Mouse (Mus musculus) lung, postnatal 0 days (tissue): ENCODE data around the gene Olfr1490. TPM values are rescaled to one million over a fixed set of nuclear protein-coding genes. Genes with fewer than 3 reads are reported as not detected.
"Not testable (repeated sequence)": the region's sequence is repeated elsewhere in the genome, so short reads cannot be mapped to it uniquely, and the experiment has no call there.

ENCODE experiments used
- ATAC-seq: fragments of 200-750 bp; cut with Nextera tagmentation; 2 replicates; pipeline ENCODE4 v1.8.0; 2017; ENCODE audit warnings: moderate library complexity
- DNase-seq: peaks from one replicate; pipeline ENCODE4 v3.0.0-alpha.2; 2016; ENCODE audit warnings: low spot score
- H3K27ac ChIP-seq: fragments of 300-500 bp; sonication (generic); 2 replicates; pipeline ENCODE4 v1.5.1; 2014; ENCODE audit warnings: antibody characterized with exemption, mild to moderate bottlenecking, low read length, mixed read lengths
- H3K27me3 ChIP-seq: fragments of 300-500 bp; sonication (generic); replicated peaks from 2 replicates; pipeline ENCODE4 v1.6.1; 2014; ENCODE audit warnings: low read length, mixed read lengths; ENCODE audit not compliant: insufficient read depth
- H3K36me3 ChIP-seq: fragments of 300-500 bp; sonication (generic); 2 replicates; pipeline ENCODE4 v1.6.1; 2014; ENCODE audit warnings: low read length, mixed read lengths; ENCODE audit not compliant: insufficient read depth
- H3K4me1 ChIP-seq: fragments of 300-500 bp; sonication (generic); 2 replicates; pipeline ENCODE4 v1.6.1; 2014; ENCODE audit warnings: antibody characterized with exemption, low read depth, low read length, mixed read lengths; ENCODE audit not compliant: insufficient read depth
- H3K4me2 ChIP-seq: fragments of 300-500 bp; sonication (generic); replicated peaks from 2 replicates; pipeline ENCODE4 v1.6.1; 2014; ENCODE audit warnings: low read depth, mild to moderate bottlenecking, low read length, moderate library complexity, mixed read lengths
- H3K4me3 ChIP-seq: fragments of 300-500 bp; sonication (generic); 2 replicates; pipeline ENCODE4 v1.5.1; 2014; ENCODE audit warnings: low read depth, low read length
- H3K9ac ChIP-seq: fragments of 300-500 bp; sonication (generic); replicated peaks from 2 replicates; pipeline ENCODE4 v1.6.1; 2014; ENCODE audit warnings: low read depth, mild to moderate bottlenecking
- H3K9me3 ChIP-seq: fragments of 300-500 bp; sonication (generic); 2 replicates; pipeline ENCODE4 v1.6.1; 2016; ENCODE audit warnings: low read length, mixed read lengths
- CTCF ChIP-seq: IDR thresholded peaks from 2 replicates; pipeline ENCODE4 v1.5.1; 2016; ENCODE audit warnings: antibody characterized with exemption, mild to moderate bottlenecking
- EP300 ChIP-seq: IDR thresholded peaks from 2 replicates; pipeline ENCODE4 v1.6.1; 2016; ENCODE audit warnings: antibody characterized with exemption, mild to moderate bottlenecking, control low read depth
- WGBS: fragments of 180-500 bp; shearing (Covaris S2); extraction: QIAGEN DNeasy Blood & Tissue Kit; methylation state at CpG from one replicate; pipeline ENCODE4 v1.1.7; 2014; 5-methylcytosine and 5-hydroxymethylcytosine counted together
- microRNA-seq: library from miRNA; unstranded; fragments of <30 nt; microRNA quantifications from one replicate; pipeline ENCODE4, GENCODE M21; 2016
- polyA plus RNA-seq: library from polyadenylated mRNA; unstranded; fragments of >200 nt; fragmentation: Nextera tagmentation; extraction: Ambion mirVana; gene quantifications from 2 replicates; pipeline ENCODE4 v1.2.1, GENCODE M21; 2015

Gene Olfr1490
- polyA plus RNA-seq: not detected in 2 replicates

DNA sequence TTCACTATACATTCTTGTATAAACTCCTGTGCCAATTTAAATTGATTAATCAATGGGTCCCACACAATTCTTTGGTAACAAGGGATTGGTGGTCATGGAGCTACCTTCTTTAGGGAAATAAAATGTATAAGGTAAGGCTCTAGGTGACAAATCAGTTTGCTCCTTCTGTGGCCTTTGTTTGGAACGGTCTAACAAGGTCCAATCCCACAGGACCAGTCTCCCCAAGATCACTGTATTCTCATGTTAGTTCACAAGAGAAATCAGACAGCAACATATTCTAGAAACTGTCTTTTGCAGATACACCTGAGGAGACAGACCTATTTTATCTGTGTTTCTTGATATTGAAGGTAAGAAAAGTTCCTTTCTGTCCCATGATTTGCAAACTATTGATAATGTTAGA lies at the start of gene Olfr1490:
TSS of gene Olfr1490 (plus strand) at position 301 of the 400 bp plus-strand sequence.
- Histone ChIP-seq H3K9me3 (no peaks in the 10 kb centered on the region), H3K9ac (no peak within 1 kb of the TSS), H3K4me3 (no peak within 1 kb of the TSS), H3K4me2 (no peak within 1 kb of the TSS), H3K27ac (no peak within 1 kb of the TSS), H3K27me3 (no peaks in the 10 kb centered on the region), H3K36me3 (no peaks in the 10 kb centered on the region), H3K4me1 (no peaks in the 10 kb centered on the region)
- DNase-seq (no peak), ATAC-seq (no peak)
- WGBS: 56% methylated on average over 1 of the region's 1 CpGs
- no peak for TF ChIP-seq EP300
- TF ChIP-seq CTCF: no peak

DNA sequence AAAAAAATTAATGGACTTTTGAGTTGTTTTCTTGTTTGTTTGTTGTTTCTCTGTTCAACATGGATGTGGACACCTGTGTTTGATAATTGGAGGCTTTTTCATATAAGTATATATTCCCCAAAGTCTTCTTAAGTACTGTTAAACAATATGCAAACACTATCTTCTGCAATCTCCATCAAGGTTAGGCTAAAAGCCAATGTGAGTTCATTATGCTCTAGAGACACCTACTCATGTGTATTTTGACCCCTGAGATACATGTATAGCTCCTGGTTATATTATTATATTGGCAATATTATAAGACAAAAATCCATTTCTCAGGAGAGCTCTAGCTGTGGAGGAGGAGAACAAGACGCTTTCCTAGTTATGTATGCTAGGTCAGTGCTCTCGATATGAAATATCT lies 33.8 kb upstream of the Olfr1490 start, which contains the start of gene Olfr1487:
TSS of gene Olfr1487 (plus strand) at position 301 of the 400 bp plus-strand sequence.
- H3K4me3 ChIP-seq, H3K9me3 ChIP-seq, H3K27ac ChIP-seq, H3K4me2 ChIP-seq, H3K27me3 ChIP-seq, DNase-seq, H3K36me3 ChIP-seq, H3K4me1 ChIP-seq, H3K9ac ChIP-seq, ATAC-seq: not testable (repeated sequence)
- 80% methylated on average over 2 of the region's 2 CpGs for WGBS

DNA sequence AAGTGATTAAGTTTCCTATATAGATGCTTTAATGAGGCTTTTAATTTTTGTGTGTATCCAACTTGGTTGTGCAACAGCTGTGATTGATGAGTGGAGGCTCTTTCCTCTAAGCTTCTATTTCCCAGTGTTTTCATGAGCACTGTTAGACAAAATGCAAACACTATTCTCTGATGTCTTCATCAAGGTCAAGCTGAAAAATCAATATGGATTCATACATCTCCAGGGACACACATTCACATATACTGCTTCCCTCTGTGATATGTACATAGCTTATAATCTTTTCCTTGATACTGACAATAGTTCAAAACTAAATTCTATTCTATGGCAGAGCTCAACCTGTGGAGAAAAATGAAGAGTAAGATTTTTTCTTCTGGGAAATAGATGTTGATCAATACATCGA lies 19.6 kb upstream of the Olfr1490 start, which contains the start of gene Olfr1489:
TSS of gene Olfr1489 (plus strand) at position 301 of the 400 bp plus-strand sequence.
- Histone ChIP-seq H3K4me3 (no peak within 1 kb of the TSS), H3K27me3 (no peaks in the 10 kb centered on the region), H3K36me3 (no peaks in the 10 kb centered on the region), H3K4me1 (no peaks in the 10 kb centered on the region), H3K9ac (no peak within 1 kb of the TSS), H3K9me3 (no peaks in the 10 kb centered on the region), H3K4me2 (no peak within 1 kb of the TSS), H3K27ac (no peak within 1 kb of the TSS)
- 80% methylated on average over 1 of the region's 1 CpGs for WGBS
- DNase-seq: no peak
- TF ChIP-seq CTCF (no peak), EP300 (no peak)
- no peak for ATAC-seq

DNA sequence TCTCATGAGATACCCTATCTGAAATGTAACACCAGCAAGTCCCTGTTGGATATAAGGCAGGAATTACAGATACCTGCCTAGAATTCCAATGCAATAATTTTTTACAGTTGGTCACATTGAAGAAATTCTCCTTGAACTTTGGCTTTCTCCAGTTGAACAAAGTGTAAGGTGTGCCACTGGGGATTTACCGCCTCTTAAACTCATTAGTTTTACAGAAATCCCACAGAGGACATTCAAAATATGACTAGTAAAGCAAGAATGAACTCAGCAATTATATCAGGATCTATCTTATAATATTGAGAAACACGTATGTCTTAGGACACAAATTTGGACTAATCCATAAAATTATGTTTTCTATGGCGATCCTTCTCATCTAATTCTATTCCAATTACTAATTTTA lies 46.1 kb downstream of the Olfr1490 start, which contains the start of gene Olfr1491:
TSS of gene Olfr1491 (plus strand) at position 301 of the 400 bp plus-strand sequence.
- H3K9ac ChIP-seq: no peak within 1 kb of the TSS
- TF ChIP-seq CTCF (no peak), EP300 (no peak)
- H3K4me2 ChIP-seq: no peak within 1 kb of the TSS
- H3K4me1 ChIP-seq: no peaks in the 10 kb centered on the region
- no peak within 1 kb of the TSS for H3K4me3 ChIP-seq
- no peaks in the 10 kb centered on the region for H3K9me3 ChIP-seq
- ATAC-seq (no peak), DNase-seq (no peak)
- no peak within 1 kb of the TSS for H3K27ac ChIP-seq
- WGBS: 62% methylated on average over 3 of the region's 3 CpGs
- no peaks in the 10 kb centered on the region for H3K27me3 ChIP-seq
- no peaks in the 10 kb centered on the region for H3K36me3 ChIP-seq

Small RNA genes within 50 kb of the gene (microRNA-seq; reads per million reads assigned to microRNA genes)
- not detected for gene Gm23931

Other genes starting within 250 kb of the Olfr1490 start
- gene Olfr1469, start 243.2 kb upstream of the Olfr1490 start, polyA plus RNA-seq: not detected in 2 replicates
- gene Olfr1471, start 207.7 kb upstream of the Olfr1490 start, polyA plus RNA-seq: not detected in 2 replicates
- not detected in 2 replicates for gene Olfr1472, start 195.0 kb upstream of the Olfr1490 start, polyA plus RNA-seq
- not detected in 2 replicates for gene Olfr1474, start 181.5 kb upstream of the Olfr1490 start, polyA plus RNA-seq
- gene Olfr1475, start 170.9 kb upstream of the Olfr1490 start, polyA plus RNA-seq: not detected in 2 replicates
- not detected in 2 replicates for gene Olfr1477, start 150.5 kb upstream of the Olfr1490 start, polyA plus RNA-seq
- not detected in 2 replicates for gene Olfr1480, start 123.2 kb upstream of the Olfr1490 start, polyA plus RNA-seq
- not detected in 2 replicates for gene Olfr1484, start 67.6 kb upstream of the Olfr1490 start, polyA plus RNA-seq
- gene Olfr1487, start 33.7 kb upstream of the Olfr1490 start, polyA plus RNA-seq: not detected in 2 replicates
- gene Olfr1489, start 19.5 kb upstream of the Olfr1490 start, polyA plus RNA-seq: not detected in 2 replicates
- not detected in 2 replicates for gene Olfr1491, start 46.2 kb downstream of the Olfr1490 start, polyA plus RNA-seq
- gene Olfr1493-ps1, start 72.2 kb downstream of the Olfr1490 start, polyA plus RNA-seq: not detected in 2 replicates
- not detected in 2 replicates for gene Olfr1494, start 88.6 kb downstream of the Olfr1490 start, polyA plus RNA-seq
- gene Olfr1495, start 113.5 kb downstream of the Olfr1490 start, polyA plus RNA-seq: not detected in 2 replicates
- not detected in 2 replicates for gene Olfr1496, start 126.8 kb downstream of the Olfr1490 start, polyA plus RNA-seq
- gene Olfr1497, start 147.1 kb downstream of the Olfr1490 start, polyA plus RNA-seq: not detected in 2 replicates
- not detected in 2 replicates for gene Olfr1499, start 168.4 kb downstream of the Olfr1490 start, polyA plus RNA-seq
- not detected in 2 replicates for gene Olfr1500, start 179.4 kb downstream of the Olfr1490 start, polyA plus RNA-seq
- not detected in 2 replicates for gene Olfr1501, start 199.6 kb downstream of the Olfr1490 start, polyA plus RNA-seq
- not detected in 2 replicates for gene Olfr1502, start 210.7 kb downstream of the Olfr1490 start, polyA plus RNA-seq
- gene Olfr1504, start 246.8 kb downstream of the Olfr1490 start, polyA plus RNA-seq: not detected in 2 replicates